Comparison of ENCODE assay signal across 9 mouse cellular contexts in the genomic region with DNA sequence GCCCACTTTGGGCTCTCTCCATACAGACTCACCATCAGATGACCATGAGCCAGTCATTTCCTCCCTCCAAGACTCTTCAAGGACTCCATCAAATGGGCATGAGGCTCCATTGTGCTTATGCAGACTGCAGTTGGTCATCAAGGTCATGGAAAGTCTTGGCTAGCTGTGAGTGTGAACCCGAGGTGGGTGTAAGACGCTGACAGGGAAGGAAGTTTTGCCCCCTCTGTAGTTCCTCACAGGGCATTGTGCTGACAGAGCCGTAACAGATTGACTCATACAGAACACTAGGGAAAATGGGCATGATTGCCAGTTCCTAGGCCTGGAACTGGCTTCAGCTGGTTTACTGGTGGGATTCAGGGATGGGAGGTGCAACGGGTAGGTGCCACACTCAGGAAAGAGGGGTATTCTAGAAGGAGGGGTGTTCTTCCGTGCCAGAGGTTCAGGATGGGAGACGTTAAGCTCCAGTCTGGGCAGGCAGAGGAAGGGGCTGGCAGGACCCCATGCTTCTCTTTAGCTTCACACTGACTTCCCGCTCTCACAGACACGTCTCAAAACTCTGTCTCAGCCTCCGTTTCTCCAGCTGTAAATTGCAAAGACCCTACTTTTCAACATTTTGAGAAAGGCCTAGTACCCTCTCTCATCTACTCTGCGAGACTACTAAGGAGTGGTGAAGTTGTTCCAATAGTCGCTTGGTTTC.
DNase-seq lines count a peak whose midpoint lies in the region; ATAC-seq and TF ChIP-seq lines count a peak whose summit lies in the region.
"Had no signal": no experiment of that assay in that cellular context is flagged by ENCODE, and none has a peak within 500 bp of the region (broad histone marks: within the 10 kb centered on the region; RNA-seq: fewer than 3 reads in every experiment).

No protein-coding gene starts in this region.

- peak; percentile 25; the same call in 1 of the 2 replicates for ATAC-seq in granulocyte monocyte progenitor cell, adult 5-6 weeks (replicated peaks; ENCODE audit: poor library complexity, severe bottlenecking)

- peaks cover 3% of the 10 kb centered on the region; the same call in 1 of the 2 replicates for H3K9me3 ChIP-seq in E14TG2a.4 (ENCODE audit: low read length)

- H3K36me3 ChIP-seq in E14TG2a.4 (ENCODE audit: insufficient read depth, low read length) (no peaks in the 10 kb centered on the region), macrophage (ENCODE audit: inconsistent target) (no peaks in the 10 kb centered on the region)

- TF ChIP-seq CTCF in E14TG2a.4 (conservative IDR thresholded peaks at IDR 0.05; ENCODE audit: low read length) = no peak

- 48% methylated on average over 11 of the region's 11 CpGs for WGBS in macrophage (ENCODE audit: missing documents)

- DNase-seq in heart, adult 11 months = peak; percentile 95
- DNase-seq in heart, adult 8-10 months (ENCODE audit: low spot score) = no peak
- no peak for DNase-seq in right cerebral cortex, postnatal 14 days
- DNase-seq in ovary, postnatal 10 days (ENCODE audit: low spot score) = no peak
- DNase-seq in left cerebral cortex, adult 8-10 months (ENCODE audit: low spot score in 2 of 2) = no peak

- peak overlapping the region; percentile 100 for H3K27ac ChIP-seq in macrophage

- peaks cover 41% of the 10 kb centered on the region for H3K4me1 ChIP-seq in E14TG2a.4 (replicated peaks; ENCODE audit: low read depth, low read length)

- H3K4me3 ChIP-seq in E14TG2a.4 (replicated peaks; ENCODE audit: low read length) = peak overlapping the region; percentile 88
- H3K4me3 ChIP-seq in macrophage (ENCODE audit: inconsistent target) = no peak overlapping the region

- no peaks in the 10 kb centered on the region for H3K79me2 ChIP-seq in macrophage (ENCODE audit: inconsistent target)

- H3K27me3 ChIP-seq in E14TG2a.4 (ENCODE audit: insufficient read depth, low read length) = peaks cover 7% of the 10 kb centered on the region; the same call in 1 of the 2 replicates
- H3K27me3 ChIP-seq: Patski had no signal
